Mouse (Mus musculus): ENCODE data around the gene Trip12. TPM values are rescaled to one million over a fixed set of nuclear protein-coding genes. Genes with fewer than 3 reads are reported as not detected.

The Trip12 gene
- total and polyA plus RNA-seq, 3 experiments = 26.9 to 205 (median 177) TPM

GRCm38 (mm10) chr1:84882937-84883336 lies 42.6 kb upstream of the Trip12 start:
- Histone ChIP-seq H3K9ac (ENCODE audit: low read depth, low read length) (no peak overlapping the region), H3K27me3 (ENCODE audit: control insufficient read depth, insufficient read depth, low read length) (no peaks in the 10 kb centered on the region), H3K36me3 (ENCODE audit: control insufficient read depth, insufficient read depth, low read length) (no peaks in the 10 kb centered on the region), H3K27ac (no peak overlapping the region), H3K79me2 (replicated peaks; ENCODE audit: control insufficient read depth, insufficient read depth, low read length) (no peaks in the 10 kb centered on the region), H3K4me1 (ENCODE audit: control insufficient read depth, insufficient read depth, low read length) (no peaks in the 10 kb centered on the region), H3K4me3 (no peak overlapping the region)
- 84% methylated on average over 4 of the region's 4 CpGs for WGBS
- TF ChIP-seq EP300 (IDR thresholded peaks at IDR 0.05; ENCODE audit: insufficient read depth, low read depth, low read length) (no peak), POLR2A (IDR thresholded peaks at IDR 0.05; ENCODE audit: insufficient read depth, low read depth, low read length) (no peak), CTCF (IDR thresholded peaks at IDR 0.05) (no peak)
- intact Hi-C loops (cut with DNase I) = no loop called here
- DNase-seq = no peak

- H3K9ac ChIP-seq (ENCODE audit: low read depth, low read length) = no peak overlapping the region
- 72% methylated on average over 2 of the region's 2 CpGs for WGBS
- H3K36me3 ChIP-seq (ENCODE audit: control insufficient read depth, insufficient read depth, low read length) = no peaks in the 10 kb centered on the region
- no peaks in the 10 kb centered on the region for H3K4me1 ChIP-seq (ENCODE audit: control insufficient read depth, insufficient read depth, low read length)
- no peaks in the 10 kb centered on the region for H3K79me2 ChIP-seq (replicated peaks; ENCODE audit: control insufficient read depth, insufficient read depth, low read length)
- TF ChIP-seq EP300 (IDR thresholded peaks at IDR 0.05; ENCODE audit: insufficient read depth, low read depth, low read length) (no peak), POLR2A (IDR thresholded peaks at IDR 0.05; ENCODE audit: insufficient read depth, low read depth, low read length) (no peak)
- H3K27ac ChIP-seq = no peak overlapping the region
- DNase-seq = no peak
- no peaks in the 10 kb centered on the region for H3K27me3 ChIP-seq (ENCODE audit: control insufficient read depth, insufficient read depth, low read length)
- H3K4me3 ChIP-seq = no peak overlapping the region
- intact Hi-C loops (cut with DNase I) = no loop called here
These were observed 41.8 kb upstream of the Trip12 start for GRCm38 (mm10) chr1:84882066-84882532.

GRCm38 (mm10) chr1:84881248-84882065 lies 41.1 kb upstream of the Trip12 start:
- peak in 1 of 2 experiments; percentile 10 for DNase-seq
- 60% methylated on average over 11 of the region's 11 CpGs for WGBS
- Histone ChIP-seq H3K36me3 (ENCODE audit: control insufficient read depth, insufficient read depth, low read length) (no peaks in the 10 kb centered on the region), H3K79me2 (replicated peaks; ENCODE audit: control insufficient read depth, insufficient read depth, low read length) (no peaks in the 10 kb centered on the region), H3K27me3 (ENCODE audit: control insufficient read depth, insufficient read depth, low read length) (no peaks in the 10 kb centered on the region), H3K4me1 (ENCODE audit: control insufficient read depth, insufficient read depth, low read length) (no peaks in the 10 kb centered on the region), H3K27ac (no peak overlapping the region), H3K4me3 (no peak overlapping the region), H3K9ac (ENCODE audit: low read depth, low read length) (no peak overlapping the region)
- intact Hi-C loops (cut with DNase I) = no loop called here
- no peak for TF ChIP-seq EP300 (IDR thresholded peaks at IDR 0.05; ENCODE audit: insufficient read depth, low read depth, low read length)
- peak; percentile 53 for TF ChIP-seq CTCF (IDR thresholded peaks at IDR 0.05)

- Histone ChIP-seq H3K27me3 (ENCODE audit: control insufficient read depth, insufficient read depth, low read length) (no peaks in the 10 kb centered on the region), H3K4me3 (no peak overlapping the region), H3K4me1 (ENCODE audit: control insufficient read depth, insufficient read depth, low read length) (no peaks in the 10 kb centered on the region), H3K36me3 (ENCODE audit: control insufficient read depth, insufficient read depth, low read length) (no peaks in the 10 kb centered on the region), H3K9ac (ENCODE audit: low read depth, low read length) (no peak overlapping the region), H3K27ac (no peak overlapping the region), H3K79me2 (replicated peaks; ENCODE audit: control insufficient read depth, insufficient read depth, low read length) (no peaks in the 10 kb centered on the region)
- 88% methylated on average over 8 of the region's 8 CpGs for WGBS
- no peak for TF ChIP-seq CTCF (IDR thresholded peaks at IDR 0.05)
- TF ChIP-seq EP300 (IDR thresholded peaks at IDR 0.05; ENCODE audit: insufficient read depth, low read depth, low read length) = no peak
- no peak for TF ChIP-seq POLR2A (IDR thresholded peaks at IDR 0.05; ENCODE audit: insufficient read depth, low read depth, low read length)
- no peak for DNase-seq
- intact Hi-C loops (cut with DNase I) = no loop called here
These were observed 39.3 kb upstream of the Trip12 start for GRCm38 (mm10) chr1:84879571-84880120.

- H3K9ac ChIP-seq (ENCODE audit: low read depth, low read length) = no peak overlapping the region
- H3K27ac ChIP-seq = no peak overlapping the region
- H3K79me2 ChIP-seq (replicated peaks; ENCODE audit: control insufficient read depth, insufficient read depth, low read length) = no peaks in the 10 kb centered on the region
- WGBS = 91% methylated on average over 2 of the region's 2 CpGs
- TF ChIP-seq POLR2A (IDR thresholded peaks at IDR 0.05; ENCODE audit: insufficient read depth, low read depth, low read length) = no peak
- H3K4me3 ChIP-seq = no peak overlapping the region
- intact Hi-C loops (cut with DNase I) = no loop called here
- no peak for DNase-seq
- no peaks in the 10 kb centered on the region for H3K4me1 ChIP-seq (ENCODE audit: control insufficient read depth, insufficient read depth, low read length)
- no peaks in the 10 kb centered on the region for H3K36me3 ChIP-seq (ENCODE audit: control insufficient read depth, insufficient read depth, low read length)
- H3K27me3 ChIP-seq (ENCODE audit: control insufficient read depth, insufficient read depth, low read length) = no peaks in the 10 kb centered on the region
These were observed 37.3 kb upstream of the Trip12 start for GRCm38 (mm10) chr1:84877590-84877989.

GRCm38 (mm10) chr1:84872939-84873338 lies 32.6 kb upstream of the Trip12 start:
- Histone ChIP-seq H3K27ac (no peak overlapping the region), H3K4me1 (ENCODE audit: control insufficient read depth, insufficient read depth, low read length) (no peaks in the 10 kb centered on the region), H3K36me3 (ENCODE audit: control insufficient read depth, insufficient read depth, low read length) (no peaks in the 10 kb centered on the region), H3K9ac (ENCODE audit: low read depth, low read length) (no peak overlapping the region), H3K4me3 (no peak overlapping the region), H3K79me2 (replicated peaks; ENCODE audit: control insufficient read depth, insufficient read depth, low read length) (no peaks in the 10 kb centered on the region), H3K27me3 (ENCODE audit: control insufficient read depth, insufficient read depth, low read length) (no peaks in the 10 kb centered on the region)
- WGBS = 55% methylated on average over 4 of the region's 4 CpGs
- intact Hi-C loops (cut with DNase I) = no loop called here
- DNase-seq = no peak
- no peak for TF ChIP-seq EP300 (IDR thresholded peaks at IDR 0.05; ENCODE audit: insufficient read depth, low read depth, low read length)
- TF ChIP-seq POLR2A (IDR thresholded peaks at IDR 0.05; ENCODE audit: insufficient read depth, low read depth, low read length) = no peak
- no peak for TF ChIP-seq CTCF (IDR thresholded peaks at IDR 0.05)

Data from heart, adult 2 months (tissue).